Mouse (Mus musculus): Measurements from ENCODE around the gene Lmbr1l.
A peak's percentile ranks its signal among the peaks of the same experiment; 100 is the strongest.

The Lmbr1l gene

GRCm38 (mm10) chr15:98867321-98867720, 50.7 kb downstream of the Lmbr1l start:
- peak; percentile 60 to 65 for DNase-seq

- DNase-seq: no peak
These were observed 51.5 kb downstream of the Lmbr1l start for GRCm38 (mm10) chr15:98866501-98866900.

- DNase-seq: no peak
These were observed 52.3 kb downstream of the Lmbr1l start for GRCm38 (mm10) chr15:98865771-98866170.

GRCm38 (mm10) chr15:98864951-98865350, 53.1 kb downstream of the Lmbr1l start:
- no peak for DNase-seq

- DNase-seq: no peak
These were observed 54.5 kb downstream of the Lmbr1l start for GRCm38 (mm10) chr15:98863451-98863958.

- DNase-seq: no peak
These were observed 56.2 kb downstream of the Lmbr1l start for GRCm38 (mm10) chr15:98861701-98862410.

GRCm38 (mm10) chr15:98860921-98861320, 57.1 kb downstream of the Lmbr1l start:
- DNase-seq: no peak

- DNase-seq: no peak
These were observed 58.5 kb downstream of the Lmbr1l start for GRCm38 (mm10) chr15:98859319-98860043.

GRCm38 (mm10) chr15:98854214-98854613, 63.8 kb downstream of the Lmbr1l start:
- DNase-seq: no peak

Data from kidney, adult 8-10 months (tissue).